Mouse (Mus musculus) hindbrain, postnatal 0 days (tissue): ENCODE data around the gene Vash1. TPM values are rescaled to one million over a fixed set of nuclear protein-coding genes. Genes with fewer than 3 reads are reported as not detected.
A peak's percentile ranks its signal among the peaks of the same experiment; 100 is the strongest.

Experiments
- ATAC-seq: fragments of 200-750 bp; cut with Nextera tagmentation; 2 replicates; pipeline ENCODE4 v1.8.0; 2017; ENCODE audit warnings: mild to moderate bottlenecking, moderate TSS enrichment, moderate library complexity
- DNase-seq: peaks from one replicate; pipeline ENCODE4 v3.0.0-alpha.2; 2015; ENCODE audit warnings: low spot score
- H3K27ac ChIP-seq: fragments of 300-500 bp; sonication (generic); 2 replicates; pipeline ENCODE4 v1.5.1; 2014; ENCODE audit warnings: mild to moderate bottlenecking
- H3K27me3 ChIP-seq: fragments of 300-500 bp; sonication (generic); 2 replicates; pipeline ENCODE4 v1.6.1; 2014; ENCODE audit warnings: low read length, mixed read lengths; ENCODE audit not compliant: insufficient read depth
- H3K36me3 ChIP-seq: fragments of 300-500 bp; sonication (generic); 2 replicates; pipeline ENCODE4 v1.6.1; 2014; ENCODE audit warnings: low read length, mixed read lengths; ENCODE audit not compliant: insufficient read depth
- H3K4me1 ChIP-seq: fragments of 300-500 bp; sonication (generic); 2 replicates; pipeline ENCODE4 v1.6.1; 2014; ENCODE audit warnings: antibody characterized with exemption, low read length, mixed read lengths; ENCODE audit not compliant: insufficient read depth
- H3K4me2 ChIP-seq: fragments of 300-500 bp; sonication (generic); 2 replicates; pipeline ENCODE4 v1.6.1; 2014; ENCODE audit warnings: low read depth, mild to moderate bottlenecking, low read length, moderate library complexity, mixed read lengths
- H3K4me3 ChIP-seq: fragments of 300-500 bp; sonication (generic); 2 replicates; pipeline ENCODE4 v1.5.1; 2014; ENCODE audit warnings: low read length
- H3K9ac ChIP-seq: fragments of 300-500 bp; sonication (generic); replicated peaks from 2 replicates; pipeline ENCODE4 v1.6.1; 2014; ENCODE audit warnings: mild to moderate bottlenecking, low read length, moderate library complexity, mixed read lengths
- H3K9me3 ChIP-seq: fragments of 300-500 bp; sonication (generic); 2 replicates; pipeline ENCODE4 v1.6.1; 2016; ENCODE audit warnings: low read length, mixed read lengths
- CTCF ChIP-seq: IDR thresholded peaks from 2 replicates; pipeline ENCODE4 v1.5.1; 2016; ENCODE audit warnings: antibody characterized with exemption, control low read depth, low read depth
- WGBS: fragments of 180-500 bp; shearing (Covaris S2); extraction: QIAGEN DNeasy Blood & Tissue Kit; methylation state at CpG from one replicate; pipeline ENCODE4 v1.1.7; 2014; 5-methylcytosine and 5-hydroxymethylcytosine counted together
- polyA plus RNA-seq: library from polyadenylated mRNA; unstranded; fragments of >200 nt; fragmentation: Nextera tagmentation; extraction: Ambion mirVana; gene quantifications from 2 replicates; pipeline ENCODE4 v1.2.1, GENCODE M21; 2015
- total RNA-seq: library from RNA; depleted of rRNA; stranded (reverse); fragments of >200 nt; gene quantifications from 2 replicates; pipeline ENCODE4 v1.2.3, GENCODE M21; 2014

Vash1 gene
- total and polyA plus RNA-seq, 2 experiments from 2014 or later, result 26.5 to 109 TPM

DNA sequence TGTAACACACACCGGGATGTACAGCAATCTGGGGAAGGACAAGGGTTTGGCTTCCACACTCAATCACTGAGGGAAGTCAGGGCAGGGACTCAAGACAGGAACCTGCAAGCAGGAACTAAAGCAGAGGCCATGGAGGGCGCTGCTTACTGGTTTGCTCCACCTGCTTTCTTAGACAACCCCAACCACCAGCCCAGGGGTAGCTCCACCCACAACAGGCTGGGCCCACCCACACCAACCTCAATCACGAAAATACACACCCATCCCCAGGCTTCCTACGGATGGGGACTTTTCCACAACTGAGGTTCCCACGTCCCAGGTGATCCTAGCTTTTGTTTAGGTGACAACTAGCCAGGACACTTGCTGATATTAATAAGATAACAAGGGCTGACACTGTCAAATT, 27.3 kb downstream of the Vash1 start:
- Histone ChIP-seq H3K9me3 (no peaks in the 10 kb centered on the region), H3K4me3 (no peak overlapping the region), H3K9ac (no peak overlapping the region), H3K4me2 (no peak overlapping the region), H3K4me1 (no peaks in the 10 kb centered on the region), H3K36me3 (0 out of 2 replicates have a peak, but pooled peaks cover 4% of the 10 kb centered on the region), H3K27me3 (no peaks in the 10 kb centered on the region), H3K27ac (no peak overlapping the region)
- 83% methylated on average over 5 of the region's 5 CpGs for WGBS
- no peak for DNase-seq
- TF ChIP-seq CTCF, result no peak
- ATAC-seq, result no peak

DNA sequence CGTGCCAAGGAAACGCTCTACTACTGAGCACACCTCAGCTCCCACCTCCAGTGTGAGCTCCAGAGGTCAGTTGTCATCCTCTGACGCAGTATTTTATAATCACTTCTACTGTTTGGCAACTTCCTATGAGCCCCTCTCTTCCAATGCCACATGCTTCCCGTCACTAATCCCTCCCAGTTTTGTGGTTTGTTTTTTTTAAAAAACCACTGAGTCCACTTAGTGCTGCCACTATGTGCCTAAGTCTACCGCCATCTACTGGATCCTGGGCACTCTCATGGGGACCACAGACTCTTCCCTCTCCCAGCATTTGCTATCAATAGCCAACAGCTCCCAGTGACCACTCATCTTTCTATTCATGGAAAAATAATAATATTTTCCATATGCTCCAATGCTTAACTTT, 35.5 kb downstream of the Vash1 start:
- no peak for ATAC-seq
- H3K27ac ChIP-seq, result no peak overlapping the region
- H3K4me3 ChIP-seq, result no peak overlapping the region
- no peaks in the 10 kb centered on the region for H3K9me3 ChIP-seq
- H3K27me3 ChIP-seq, result no peaks in the 10 kb centered on the region
- H3K36me3 ChIP-seq, result no peaks in the 10 kb centered on the region; the same call in 1 of the 2 replicates
- peak; percentile 49 for TF ChIP-seq CTCF
- no peak overlapping the region for H3K4me2 ChIP-seq
- WGBS, result 71% methylated on average over 5 of the region's 5 CpGs
- DNase-seq, result peak; percentile 61
- H3K9ac ChIP-seq, result no peak overlapping the region
- no peaks in the 10 kb centered on the region for H3K4me1 ChIP-seq

DNA sequence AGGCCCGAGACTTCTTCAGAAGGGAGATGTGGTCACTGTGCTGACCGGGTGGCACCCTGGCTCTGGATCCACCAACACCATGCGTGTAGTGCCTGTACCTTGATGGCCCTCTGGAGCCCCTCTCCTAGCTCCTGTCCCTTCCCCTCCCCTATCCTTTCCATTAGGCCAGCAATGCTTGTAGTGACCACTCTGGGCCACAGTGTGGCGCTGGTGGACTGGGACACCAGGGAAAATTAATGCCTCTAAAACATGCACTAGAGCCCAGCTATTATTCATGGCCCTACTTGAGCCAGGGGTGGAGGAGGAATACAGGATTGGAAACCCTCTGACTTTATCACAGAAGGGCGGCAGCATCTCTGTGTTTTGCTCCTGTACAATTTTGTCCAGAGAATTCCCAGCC, 36.9 kb downstream of the Vash1 start:
- no peak overlapping the region for H3K4me2 ChIP-seq
- ATAC-seq, result peak; percentile 50; the same call in 1 of the 2 replicates
- 43% methylated on average over 5 of the region's 5 CpGs for WGBS

DNA sequence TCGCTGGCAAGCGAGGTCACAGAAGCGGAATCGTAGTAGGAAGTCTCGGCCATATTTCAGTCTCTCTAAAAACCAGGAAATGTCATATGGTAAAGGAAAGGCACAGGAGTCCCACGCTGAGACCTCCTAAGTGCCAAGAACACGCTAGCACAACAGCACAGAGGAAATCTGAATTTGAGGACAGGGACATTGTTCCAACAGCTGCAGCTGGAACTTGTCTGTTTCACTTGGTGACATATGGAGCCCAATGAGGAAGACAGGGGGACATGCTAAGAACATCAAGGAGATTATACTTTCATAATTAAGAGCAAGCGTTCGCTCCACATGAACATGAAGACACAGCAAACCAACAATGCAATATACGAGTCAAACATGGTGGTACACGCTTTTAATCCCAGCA, 38.5 kb downstream of the Vash1 start:
- H3K4me3 ChIP-seq, result no peak overlapping the region
- no peaks in the 10 kb centered on the region; the same call in 1 of the 2 replicates for H3K36me3 ChIP-seq
- no peak overlapping the region for H3K4me2 ChIP-seq
- no peak overlapping the region for H3K27ac ChIP-seq
- H3K4me1 ChIP-seq, result no peaks in the 10 kb centered on the region
- H3K27me3 ChIP-seq, result no peaks in the 10 kb centered on the region
- 91% methylated on average over 11 of the region's 11 CpGs for WGBS
- no peak for TF ChIP-seq CTCF
- no peak for ATAC-seq
- H3K9me3 ChIP-seq, result no peaks in the 10 kb centered on the region
- DNase-seq, result no peak
- H3K9ac ChIP-seq, result no peak overlapping the region

More for the DNA sequence above, 36.9 kb downstream of the Vash1 start:
- H3K36me3 ChIP-seq, result no peaks in the 10 kb centered on the region; the same call in 1 of the 2 replicates
- H3K4me3 ChIP-seq, result no peak overlapping the region
- no peaks in the 10 kb centered on the region for H3K4me1 ChIP-seq
- TF ChIP-seq CTCF, result peak; percentile 91
- no peak overlapping the region for H3K27ac ChIP-seq
- H3K9ac ChIP-seq, result no peak overlapping the region
- peak; percentile 81 for DNase-seq
- H3K9me3 ChIP-seq, result no peaks in the 10 kb centered on the region
- no peaks in the 10 kb centered on the region for H3K27me3 ChIP-seq

DNA sequence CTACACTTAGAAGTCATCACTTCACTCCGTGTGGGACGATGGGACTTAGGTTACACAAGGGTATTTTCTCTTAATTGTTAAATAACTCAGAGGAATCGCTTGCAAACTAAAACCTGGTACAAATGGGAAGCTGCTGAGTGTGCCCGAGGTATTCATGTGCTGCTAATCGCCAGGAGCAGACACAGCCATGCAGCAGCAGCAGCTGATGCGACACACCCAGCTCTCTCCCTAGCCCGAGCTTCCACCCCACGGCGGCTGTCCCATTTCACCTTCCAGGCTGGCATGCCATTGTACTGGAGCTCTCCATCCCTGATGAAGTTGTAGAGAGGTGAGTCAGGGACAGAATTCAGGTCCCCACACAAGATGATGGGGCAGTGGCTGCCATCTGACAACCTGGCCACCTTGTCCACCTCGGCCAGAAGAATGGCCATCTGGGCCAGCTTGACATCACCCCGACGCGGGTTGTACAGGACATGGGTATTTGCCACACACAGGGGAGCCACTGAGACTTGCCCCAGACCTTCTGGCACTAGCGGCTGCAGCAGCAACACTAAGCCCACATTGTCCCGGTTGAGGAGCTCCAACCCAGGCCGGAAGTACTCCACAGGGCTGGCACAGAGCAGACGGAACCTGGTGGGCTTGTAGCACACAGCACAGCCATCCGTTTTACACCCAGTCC, 41.6 kb downstream of the Vash1 start:
- Histone ChIP-seq H3K9me3 (no peaks in the 10 kb centered on the region), H3K9ac (no peak overlapping the region), H3K4me1 (peaks cover 3% of the 10 kb centered on the region; the same call in 1 of the 2 replicates), H3K27ac (no peak overlapping the region), H3K36me3 (no peaks in the 10 kb centered on the region; the same call in 1 of the 2 replicates), H3K27me3 (no peaks in the 10 kb centered on the region), H3K4me3 (no peak overlapping the region), H3K4me2 (no peak overlapping the region)
- WGBS, result 82% methylated on average over 18 of the region's 18 CpGs
- DNase-seq (no peak), ATAC-seq (no peak)
- no peak for TF ChIP-seq CTCF

DNA sequence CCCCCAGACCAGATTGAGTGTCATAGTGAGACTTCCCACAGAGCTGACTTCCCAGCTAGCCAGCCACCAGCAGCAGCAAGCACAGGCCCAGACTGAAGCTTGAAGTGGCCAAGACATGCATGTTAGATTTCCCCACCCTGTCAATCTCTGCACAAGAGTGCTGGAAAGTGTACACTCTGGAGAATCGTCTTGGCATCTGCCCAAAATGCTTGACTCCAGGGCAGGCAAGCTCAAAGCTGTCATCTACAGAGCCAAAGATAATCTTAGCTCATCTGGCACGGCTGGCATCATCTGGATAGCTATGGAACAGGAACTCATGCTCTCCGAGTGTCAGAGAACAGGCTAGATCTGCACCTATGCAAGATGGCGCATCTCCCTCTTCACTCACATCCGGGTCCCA, 43.0 kb downstream of the Vash1 start:
- no peak for ATAC-seq
- Histone ChIP-seq H3K9me3 (no peaks in the 10 kb centered on the region), H3K36me3 (no peaks in the 10 kb centered on the region; the same call in 1 of the 2 replicates), H3K27me3 (no peaks in the 10 kb centered on the region), H3K4me2 (no peak overlapping the region), H3K9ac (no peak overlapping the region), H3K27ac (no peak overlapping the region), H3K4me3 (no peak overlapping the region), H3K4me1 (peaks cover 3% of the 10 kb centered on the region; the same call in 1 of the 2 replicates)
- 72% methylated on average over 5 of the region's 5 CpGs for WGBS
- peak; percentile 38 for DNase-seq
- TF ChIP-seq CTCF, result no peak

DNA sequence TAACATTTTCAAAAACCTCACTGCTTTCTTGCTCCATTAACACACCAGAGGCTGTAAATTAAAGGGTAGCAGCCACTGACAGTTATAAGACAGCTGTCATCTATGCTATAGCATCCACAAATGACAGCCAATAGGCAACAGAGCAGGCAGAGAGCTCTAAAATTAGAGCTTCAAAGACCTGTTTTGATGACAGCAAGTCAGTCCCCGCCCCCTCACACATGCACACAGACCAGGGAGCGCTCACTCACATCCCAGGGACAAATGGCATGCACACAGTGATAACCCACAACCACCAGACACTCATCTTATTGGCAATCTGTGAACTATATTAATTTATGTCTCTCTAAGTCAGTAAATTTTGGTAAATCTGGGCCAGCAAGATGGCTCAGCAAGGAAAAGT, 45.8 kb downstream of the Vash1 start:
- Histone ChIP-seq H3K36me3 (no peaks in the 10 kb centered on the region), H3K4me3 (no peak overlapping the region), H3K4me2 (no peak overlapping the region), H3K27ac (no peak overlapping the region), H3K9me3 (no peaks in the 10 kb centered on the region), H3K27me3 (no peaks in the 10 kb centered on the region), H3K9ac (no peak overlapping the region), H3K4me1 (peaks cover 3% of the 10 kb centered on the region; the same call in 1 of the 2 replicates)
- no peak for ATAC-seq
- no peak for TF ChIP-seq CTCF
- DNase-seq, result no peak
- 83% methylated on average over 2 of the region's 2 CpGs for WGBS
